Mouse (Mus musculus) stomach, embryonic 14.5 days (tissue): ENCODE data around the gene Ryk. TPM values are rescaled to one million over a fixed set of nuclear protein-coding genes. Genes with fewer than 3 reads are reported as not detected.
"Not testable (repeated sequence)": the region's sequence is repeated elsewhere in the genome, so short reads cannot be mapped to it uniquely, and the experiment has no call there.

ENCODE experiments used
- ATAC-seq: fragments of 200-750 bp; cut with Nextera tagmentation; 2 replicates; pipeline ENCODE4 v1.8.0; 2017; ENCODE audit warnings: low read depth, moderate TSS enrichment; ENCODE audit not compliant: insufficient number of reproducible peaks, insufficient read depth, low FRiP score
- H3K27ac ChIP-seq: fragments of 300-500 bp; sonication (generic); 2 replicates; pipeline ENCODE4 v1.5.1; 2014; ENCODE audit warnings: mild to moderate bottlenecking, low read length, moderate library complexity, mixed read lengths
- H3K27me3 ChIP-seq: fragments of 300-500 bp; sonication (generic); 2 replicates; pipeline ENCODE4 v1.6.1; 2014; ENCODE audit warnings: low read length, control low read depth, mixed read lengths; ENCODE audit not compliant: control insufficient read depth, insufficient read depth
- H3K36me3 ChIP-seq: fragments of 300-500 bp; sonication (generic); 2 replicates; pipeline ENCODE4 v1.6.1; 2014; ENCODE audit warnings: mild to moderate bottlenecking, control low read depth, low read length, moderate library complexity, mixed read lengths; ENCODE audit not compliant: control insufficient read depth, insufficient read depth
- H3K4me1 ChIP-seq: fragments of 300-500 bp; sonication (generic); 2 replicates; pipeline ENCODE4 v1.6.1; 2014; ENCODE audit warnings: low read length, control low read depth, mixed read lengths; ENCODE audit not compliant: control insufficient read depth, insufficient read depth
- H3K4me2 ChIP-seq: fragments of 300-500 bp; sonication (generic); replicated peaks from 2 replicates; pipeline ENCODE4 v1.6.1; 2014; ENCODE audit warnings: low read depth, low read length, control low read depth
- H3K4me3 ChIP-seq: fragments of 300-500 bp; sonication (generic); 2 replicates; pipeline ENCODE4 v1.5.1; 2014; ENCODE audit warnings: low read depth, low read length, control low read depth
- H3K9ac ChIP-seq: fragments of 300-500 bp; sonication (generic); replicated peaks from 2 replicates; pipeline ENCODE4 v1.6.1; 2014; ENCODE audit warnings: low read depth, mild to moderate bottlenecking, control low read depth, low read length, moderate library complexity, mixed read lengths
- H3K9me3 ChIP-seq: fragments of 300-500 bp; sonication (generic); 2 replicates; pipeline ENCODE4 v1.6.1; 2016; ENCODE audit warnings: low read depth, low read length, control low read depth; ENCODE audit not compliant: control insufficient read depth
- WGBS: fragments of 180-500 bp; shearing (Covaris S2); extraction: QIAGEN DNeasy Blood & Tissue Kit; methylation state at CpG from one replicate; pipeline ENCODE4 v1.1.7; 2014; 5-methylcytosine and 5-hydroxymethylcytosine counted together
- polyA plus RNA-seq: library from polyadenylated mRNA; unstranded; fragments of >200 nt; fragmentation: Nextera tagmentation; extraction: Ambion mirVana; gene quantifications from 2 replicates; pipeline ENCODE4 v1.2.1, GENCODE M21; 2014

Ryk gene
- polyA plus RNA-seq, 1 experiment from 2014 or later, result 28.6 TPM

DNA sequence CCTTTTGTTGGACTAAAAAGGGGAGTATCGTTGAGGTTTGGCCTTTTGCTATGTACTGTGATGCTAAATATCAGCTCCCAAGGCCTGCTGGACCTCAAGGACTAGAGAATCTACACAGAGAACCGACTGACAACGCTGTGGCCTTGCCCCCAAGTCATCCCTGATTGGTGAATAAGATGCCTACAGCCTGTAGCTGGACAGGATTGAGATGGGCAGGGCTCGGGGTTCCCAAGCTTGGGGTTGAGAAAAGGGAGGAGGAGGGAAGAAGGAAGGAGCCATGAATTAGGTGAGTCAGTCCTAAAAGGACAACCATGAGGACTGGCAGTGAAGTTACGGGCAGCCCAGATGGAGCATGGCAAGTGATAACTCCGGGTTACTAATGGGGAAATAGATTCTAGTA, 65.2 kb downstream of the Ryk start:
- H3K27me3 ChIP-seq, result no peaks in the 10 kb centered on the region
- H3K9me3 ChIP-seq, result no peaks in the 10 kb centered on the region
- no peak overlapping the region for H3K9ac ChIP-seq
- H3K4me2 ChIP-seq, result no peak overlapping the region
- H3K36me3 ChIP-seq, result peaks cover 37% of the 10 kb centered on the region
- H3K4me3 ChIP-seq, result no peak overlapping the region
- WGBS, result 89% methylated on average over 6 of the region's 6 CpGs
- ATAC-seq, result no peak
- no peaks in the 10 kb centered on the region for H3K4me1 ChIP-seq
- no peak overlapping the region for H3K27ac ChIP-seq

DNA sequence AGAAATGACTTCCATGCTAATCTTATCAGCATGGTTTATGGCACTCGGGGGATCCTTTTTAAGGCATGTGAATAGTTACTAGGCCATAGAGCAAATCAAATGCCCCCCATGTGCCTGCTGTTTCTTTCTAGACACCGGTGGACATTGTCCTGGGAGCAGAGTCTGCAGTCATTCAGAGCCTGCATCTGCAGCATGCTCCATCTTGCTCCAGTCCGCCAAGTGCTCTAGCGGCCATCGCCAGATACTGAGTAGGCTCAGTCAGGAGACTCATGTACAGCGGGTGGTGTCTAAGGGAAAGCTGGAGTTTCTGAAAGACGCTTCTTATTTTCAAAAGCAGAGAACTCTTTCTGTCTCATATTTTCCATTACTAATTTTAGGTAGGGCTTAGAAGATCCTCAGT, 67.6 kb downstream of the Ryk start:
- no peak overlapping the region for H3K4me2 ChIP-seq
- 94% methylated on average over 7 of the region's 7 CpGs for WGBS
- H3K9me3 ChIP-seq, result no peaks in the 10 kb centered on the region
- no peak overlapping the region for H3K27ac ChIP-seq
- no peak overlapping the region for H3K4me3 ChIP-seq
- H3K36me3 ChIP-seq, result peaks cover 53% of the 10 kb centered on the region
- H3K9ac ChIP-seq, result no peak overlapping the region
- H3K27me3 ChIP-seq, result no peaks in the 10 kb centered on the region
- no peaks in the 10 kb centered on the region for H3K4me1 ChIP-seq
- no peak for ATAC-seq

DNA sequence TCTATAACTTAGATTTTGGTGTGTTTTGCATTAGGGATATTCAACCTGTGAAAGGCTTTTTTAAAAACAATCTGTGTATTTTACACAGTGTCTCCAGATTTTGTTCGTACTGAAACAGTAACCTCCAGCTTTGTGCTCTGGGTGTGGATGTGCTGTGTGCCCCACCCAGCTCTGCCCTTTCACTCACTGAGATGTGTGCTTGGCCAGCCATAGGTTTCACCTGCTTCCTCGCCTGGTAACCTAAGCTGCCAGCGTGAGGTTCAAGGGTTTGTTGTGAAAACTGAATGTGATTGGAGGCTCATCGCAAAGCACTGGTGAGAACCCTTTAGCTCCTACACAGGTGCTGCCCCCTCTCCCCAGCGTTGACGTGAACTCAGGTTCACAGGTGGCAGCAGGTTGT, 70.2 kb downstream of the Ryk start:
- WGBS, result 79% methylated on average over 6 of the region's 6 CpGs
- Histone ChIP-seq H3K9ac (no peak overlapping the region), H3K36me3 (peaks cover 49% of the 10 kb centered on the region), H3K9me3 (no peaks in the 10 kb centered on the region), H3K4me2 (no peak overlapping the region), H3K4me3 (no peak overlapping the region), H3K27ac (no peak overlapping the region), H3K4me1 (no peaks in the 10 kb centered on the region), H3K27me3 (no peaks in the 10 kb centered on the region)
- ATAC-seq, result no peak

DNA sequence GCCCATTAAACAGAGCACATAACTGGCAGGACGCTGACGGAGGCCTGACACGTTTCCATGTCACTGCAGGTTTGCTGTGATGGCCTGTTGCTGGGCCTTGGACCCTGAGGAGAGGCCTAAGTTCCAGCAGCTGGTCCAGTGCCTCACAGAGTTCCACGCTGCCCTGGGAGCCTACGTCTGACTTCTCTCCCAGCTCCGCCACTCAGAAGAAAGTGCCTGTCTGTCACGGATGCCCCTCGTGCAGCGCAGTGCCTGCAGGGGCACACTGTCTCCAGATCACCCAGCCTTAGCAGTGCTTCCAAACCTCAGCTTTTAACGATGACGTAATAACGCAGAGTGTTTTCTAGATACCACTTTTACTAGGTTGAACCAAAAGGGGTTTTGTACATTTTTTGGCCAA, 72.1 kb downstream of the Ryk start:
- no peak for ATAC-seq
- Histone ChIP-seq H3K4me1 (no peaks in the 10 kb centered on the region), H3K4me2 (no peak overlapping the region), H3K27ac (no peak overlapping the region), H3K27me3 (no peaks in the 10 kb centered on the region), H3K4me3 (no peak overlapping the region), H3K9ac (no peak overlapping the region), H3K36me3 (peaks cover 47% of the 10 kb centered on the region), H3K9me3 (no peaks in the 10 kb centered on the region)
- WGBS, result 89% methylated on average over 12 of the region's 12 CpGs

DNA sequence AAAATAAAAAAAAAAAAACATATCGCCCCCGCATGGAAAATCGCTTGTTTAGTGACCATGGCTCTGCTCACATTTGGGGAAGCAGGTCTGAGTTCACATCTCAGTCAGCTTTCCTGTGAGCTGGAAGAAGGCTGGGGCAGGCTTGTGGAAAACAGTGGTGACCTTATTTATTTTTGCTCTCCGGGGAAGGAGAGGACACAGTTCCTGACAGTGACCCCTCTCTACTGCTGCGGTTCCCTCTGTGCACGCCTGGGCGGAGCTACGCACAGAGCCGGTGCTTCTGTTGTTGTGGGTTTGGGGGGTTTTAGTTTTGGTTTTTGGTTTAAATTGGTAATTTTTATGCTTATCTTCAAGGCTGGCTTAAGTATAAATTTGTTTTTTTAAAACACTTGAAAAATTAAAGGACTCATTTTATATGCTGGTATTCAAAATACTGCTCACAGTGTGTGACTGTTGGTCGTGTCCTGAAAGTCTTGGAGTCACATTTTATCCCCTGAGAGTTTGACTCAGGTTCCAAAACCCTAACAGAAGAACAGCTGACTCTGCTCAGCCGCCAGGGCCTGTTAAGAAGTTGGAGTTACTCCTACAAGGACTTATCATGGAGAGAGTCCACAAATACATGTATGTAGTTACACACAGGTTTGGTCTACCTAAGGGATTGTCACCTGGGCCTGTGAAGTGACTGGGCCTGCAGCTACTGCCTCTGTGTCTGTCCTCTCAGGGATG, 73.0 kb downstream of the Ryk start:
- WGBS, result 84% methylated on average over 11 of the region's 11 CpGs

DNA sequence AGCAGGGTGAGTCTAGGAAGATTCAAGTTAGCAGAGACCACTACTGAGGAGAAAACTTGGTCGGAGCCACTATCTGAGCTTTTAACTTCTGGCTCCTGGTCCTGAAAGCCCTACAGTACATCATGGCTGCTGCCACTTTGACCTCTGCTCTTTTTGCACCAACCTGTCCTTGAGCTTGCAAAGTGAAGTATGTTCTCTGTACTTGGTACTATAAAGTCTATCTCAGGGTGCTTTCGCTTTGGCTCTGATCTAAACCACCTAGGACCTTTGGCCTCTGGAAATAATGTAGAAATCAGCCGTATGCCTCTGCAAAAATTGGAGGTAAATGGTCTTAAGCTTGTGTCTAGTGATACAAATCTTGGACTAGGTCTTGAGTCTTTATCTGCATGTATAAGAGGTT, 76.8 kb downstream of the Ryk start:
- no peak for ATAC-seq
- Histone ChIP-seq H3K4me3 (no peak overlapping the region), H3K27ac (no peak overlapping the region), H3K4me1 (no peaks in the 10 kb centered on the region), H3K9me3 (no peaks in the 10 kb centered on the region), H3K36me3 (peaks cover 19% of the 10 kb centered on the region), H3K4me2 (no peak overlapping the region), H3K27me3 (no peaks in the 10 kb centered on the region), H3K9ac (no peak overlapping the region)
- 88% methylated on average over 3 of the region's 3 CpGs for WGBS

More for the DNA sequence above, 73.0 kb downstream of the Ryk start:
- Histone ChIP-seq H3K9ac (no peak overlapping the region), H3K4me1 (no peaks in the 10 kb centered on the region), H3K4me3 (no peak overlapping the region), H3K36me3 (peaks cover 47% of the 10 kb centered on the region), H3K4me2 (no peak overlapping the region), H3K27me3 (no peaks in the 10 kb centered on the region), H3K27ac (no peak overlapping the region), H3K9me3 (no peaks in the 10 kb centered on the region)
- ATAC-seq, result no peak

DNA sequence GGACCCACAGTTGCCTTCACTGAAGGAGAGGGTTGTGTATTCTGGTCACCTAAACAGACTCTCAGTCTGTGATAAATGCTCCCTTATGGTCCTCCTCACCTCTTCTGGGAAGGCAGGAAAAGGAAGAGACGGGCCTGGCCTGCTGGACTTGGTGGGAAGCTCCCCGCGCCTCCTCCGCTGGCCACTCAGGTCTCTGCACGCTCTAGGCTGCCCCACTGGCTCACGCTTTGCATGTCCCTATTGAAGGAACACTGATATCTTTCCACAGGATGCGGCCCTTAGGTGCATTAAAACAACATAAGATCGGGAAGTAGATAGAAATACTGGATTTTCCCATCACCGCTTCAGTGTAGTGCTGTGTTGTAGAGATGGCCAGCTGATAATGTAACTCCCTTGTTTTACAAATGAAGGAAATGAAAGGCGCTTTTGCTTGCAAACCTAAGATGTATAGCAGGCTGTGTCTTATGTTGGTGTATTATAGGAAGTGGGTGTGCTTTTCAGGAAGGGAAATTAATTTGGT, 77.9 kb downstream of the Ryk start:
- Histone ChIP-seq H3K4me2 (no peak overlapping the region), H3K27ac (no peak overlapping the region), H3K4me3 (no peak overlapping the region), H3K36me3 (peaks cover 16% of the 10 kb centered on the region), H3K9me3 (no peaks in the 10 kb centered on the region), H3K4me1 (no peaks in the 10 kb centered on the region), H3K9ac (no peak overlapping the region), H3K27me3 (no peaks in the 10 kb centered on the region)
- 90% methylated on average over 10 of the region's 10 CpGs for WGBS
- ATAC-seq, result no peak

DNA sequence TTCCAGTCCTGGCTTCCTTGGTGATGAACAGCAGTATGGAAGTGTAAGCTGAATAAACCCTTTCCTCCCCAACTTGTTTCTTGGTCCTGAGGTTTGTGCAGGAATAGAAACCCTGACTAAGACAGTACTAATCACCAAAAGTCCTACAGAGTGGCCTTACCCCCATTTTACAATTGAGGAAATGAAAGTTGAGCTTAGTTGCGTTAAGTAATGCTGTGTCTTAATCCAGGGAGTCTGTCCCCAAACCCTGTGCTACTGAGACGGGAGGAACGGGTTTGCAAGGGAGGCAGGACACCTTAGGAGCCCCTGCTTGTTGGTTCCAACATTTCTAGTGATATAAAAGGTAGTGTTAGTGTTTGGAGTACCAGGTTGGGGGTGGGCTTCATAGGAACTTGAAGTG, 78.9 kb downstream of the Ryk start:
- H3K4me3 ChIP-seq, H3K27ac ChIP-seq, ATAC-seq, H3K36me3 ChIP-seq, H3K4me2 ChIP-seq, H3K9me3 ChIP-seq, H3K4me1 ChIP-seq, H3K27me3 ChIP-seq, H3K9ac ChIP-seq: not testable (repeated sequence)
- WGBS, result 95% methylated on average over 3 of the region's 3 CpGs

DNA sequence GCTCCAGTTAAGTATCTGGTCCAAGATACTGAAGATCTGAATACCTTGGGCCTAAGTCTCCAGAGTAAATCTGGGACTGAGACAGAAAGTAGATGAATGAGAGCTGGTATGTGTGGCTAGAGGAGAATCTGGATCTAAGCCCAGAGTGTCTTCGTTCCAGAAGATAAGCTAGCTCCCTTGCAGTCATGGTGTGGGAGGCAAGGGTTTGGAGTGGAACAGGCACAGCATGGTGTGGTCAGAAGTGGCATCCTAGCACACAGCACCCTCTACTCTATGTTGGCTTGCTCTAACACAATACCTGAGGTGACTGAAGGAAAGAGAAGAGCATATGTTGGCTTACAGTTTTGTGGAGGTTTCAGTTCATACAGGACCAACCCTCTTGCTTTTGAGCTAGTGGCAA, 79.9 kb downstream of the Ryk start:
- H3K9me3 ChIP-seq, result no peaks in the 10 kb centered on the region
- 62% methylated on average over 1 of the region's 1 CpGs for WGBS
- H3K4me1 ChIP-seq, result no peaks in the 10 kb centered on the region
- no peak overlapping the region for H3K4me3 ChIP-seq
- H3K27ac ChIP-seq, result no peak overlapping the region; the same call in 1 of the 2 replicates
- no peaks in the 10 kb centered on the region; the same call in none of the 2 replicates for H3K36me3 ChIP-seq
- no peak overlapping the region for H3K9ac ChIP-seq
- ATAC-seq, result no peak
- H3K27me3 ChIP-seq, result no peaks in the 10 kb centered on the region
- no peak overlapping the region for H3K4me2 ChIP-seq
